Mouse (Mus musculus): ENCODE measurements around the gene Med12l. TPM values are rescaled to one million over a fixed set of nuclear protein-coding genes. Genes with fewer than 3 reads are reported as not detected.

Gene Med12l
- total and polyA plus RNA-seq, 3 experiments, result 0.93 to 2.0 (median 1.5) TPM

DNA sequence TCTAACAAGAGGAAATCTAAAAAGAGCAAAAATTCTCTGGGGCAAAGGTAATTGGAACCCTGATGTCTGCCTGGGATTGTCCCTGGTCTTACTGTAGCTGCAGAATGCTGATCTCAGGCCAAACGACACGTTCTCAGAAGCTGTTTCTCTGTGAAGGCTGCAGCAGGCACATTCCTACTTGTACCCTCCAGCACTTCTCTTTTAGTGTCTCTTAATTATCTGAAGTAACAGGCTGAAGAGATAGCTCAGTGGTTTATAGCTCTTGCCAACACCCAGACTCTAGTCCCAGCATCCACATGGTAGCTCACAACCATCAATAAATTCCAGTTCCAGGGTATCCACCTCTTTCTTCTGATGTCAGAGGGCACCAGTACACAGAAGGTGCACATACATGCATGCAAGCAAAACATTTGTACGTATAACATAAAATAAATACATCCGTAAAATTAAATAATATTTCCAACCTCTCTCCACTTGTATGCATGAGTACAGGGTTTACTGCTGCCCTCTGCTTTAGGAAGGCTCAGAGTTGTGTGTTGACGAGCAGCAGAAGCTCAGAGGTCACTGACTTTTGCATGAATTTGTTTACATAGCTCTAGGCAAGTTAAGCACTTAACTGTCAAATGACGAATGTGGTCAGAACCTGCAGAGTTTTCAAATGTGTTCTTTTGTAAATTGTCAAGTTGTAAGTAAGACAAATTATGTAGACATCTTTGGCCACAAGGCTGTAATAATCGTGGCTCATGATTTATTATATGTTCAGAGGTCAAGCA lies 120.3 kb downstream of the Med12l start:
- Histone ChIP-seq H3K79me2 (replicated peaks; ENCODE audit: control insufficient read depth, extremely low read depth, insufficient read depth, poor library complexity, severe bottlenecking) (no peaks in the 10 kb centered on the region), H3K4me2 (ENCODE audit: insufficient read depth, low read depth, poor library complexity, severe bottlenecking) (no peak overlapping the region), H3K27ac (ENCODE audit: insufficient read depth, low read depth) (no peak overlapping the region), H3K4me3 (replicated peaks in 1 of 3; ENCODE audit: low read depth in 2 of 3, low read length in 2 of 3, poor library complexity in 1 of 3) (no peak overlapping the region), H3K36me3 (replicated peaks in 1 of 2; ENCODE audit: control insufficient read depth in 1 of 2, insufficient read depth in 1 of 2, low read length in 1 of 2) (peaks cover 0 to 8% of the 10 kb centered on the region in 2 experiments), H3K4me1 (ENCODE audit: control insufficient read depth in 1 of 2, insufficient read depth in 2 of 2) (peaks cover 4 to 32% of the 10 kb centered on the region in 2 experiments; a peak in 3 of 4 replicates), H3K9me3 (replicated peaks; ENCODE audit: low read length) (no peaks in the 10 kb centered on the region), H3K27me3 (replicated peaks) (no peaks in the 10 kb centered on the region), H3K9ac (ENCODE audit: insufficient read depth, low read depth) (no peak overlapping the region)
- DNase-seq (ENCODE audit: extremely low read depth), result no peak
- TF ChIP-seq USF1 (IDR thresholded peaks at IDR 0.05; ENCODE audit: low read depth, low read length) (no peak), MAFK (IDR thresholded peaks at IDR 0.05; ENCODE audit: insufficient replicate concordance, low read length) (no peak)
- in situ Hi-C loops (cut with MboI; ENCODE audit: low pct_ligation_motif_present, low pct_unique_long_range_greater_than_20kb, low sequenced_read_pairs), result no loop called here
- dilution Hi-C loops (cut with MboI; ENCODE audit: extremely low pct_ligation_motif_present, extremely low pct_unique_long_range_greater_than_20kb, low sequenced_read_pairs), result no loop called here

DNA sequence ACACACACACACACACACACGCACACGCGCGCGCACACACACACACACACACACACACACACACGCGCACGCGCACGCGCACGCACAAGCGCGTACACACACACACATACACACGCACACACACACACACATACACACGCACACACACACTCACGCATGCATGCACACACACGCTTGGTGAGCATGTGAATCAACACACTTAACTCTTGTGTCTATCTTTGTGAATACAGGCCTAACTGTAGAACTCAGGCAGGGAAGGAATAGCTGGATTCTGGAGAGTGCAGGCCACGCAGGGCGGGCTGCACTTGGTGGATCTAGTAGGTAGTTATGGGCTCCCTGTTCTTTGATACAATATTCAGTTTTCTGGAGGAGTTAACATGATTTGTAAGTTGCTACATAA lies 123.1 kb downstream of the Med12l start:
- in situ Hi-C loops (cut with MboI; ENCODE audit: low pct_ligation_motif_present, low pct_unique_long_range_greater_than_20kb, low sequenced_read_pairs) (no loop called here), dilution Hi-C loops (cut with MboI; ENCODE audit: extremely low pct_ligation_motif_present, extremely low pct_unique_long_range_greater_than_20kb, low sequenced_read_pairs) (no loop called here)
- TF ChIP-seq ZNF384 (IDR thresholded peaks at IDR 0.05; ENCODE audit: low read depth, low read length) (no peak), ZC3H11A (IDR thresholded peaks at IDR 0.05; ENCODE audit: low read depth, low read length) (no peak), MEF2A (IDR thresholded peaks at IDR 0.05; ENCODE audit: borderline replicate concordance, low read depth, low read length) (no peak), ETS1 (conservative IDR thresholded peaks at IDR 0.05; ENCODE audit: low read depth, low read length) (no peak), MAX (IDR thresholded peaks at IDR 0.05; ENCODE audit: low read length) (no peak), RCOR1 (conservative IDR thresholded peaks at IDR 0.05; ENCODE audit: low read depth, low read length) (no peak), SMC3 (IDR thresholded peaks at IDR 0.05; ENCODE audit: low read depth, low read length) (no peak), ZMIZ1 (IDR thresholded peaks at IDR 0.05; ENCODE audit: low read depth, low read length) (no peak), USF1 (IDR thresholded peaks at IDR 0.05; ENCODE audit: low read depth, low read length) (no peak), USF2 (conservative IDR thresholded peaks at IDR 0.05; ENCODE audit: low read depth, low read length) (no peak), IRF4 (IDR thresholded peaks at IDR 0.05; ENCODE audit: low read depth, low read length) (no peak), GABPA (IDR thresholded peaks at IDR 0.05; ENCODE audit: insufficient replicate concordance, low read depth, low read length) (no peak), HCFC1 (IDR thresholded peaks at IDR 0.05; ENCODE audit: low read depth, low read length) (no peak), MAFK (IDR thresholded peaks at IDR 0.05; ENCODE audit: insufficient replicate concordance, low read length) (no peak), ZKSCAN1 (IDR thresholded peaks at IDR 0.05; ENCODE audit: borderline replicate concordance, low read depth, low read length) (no peak), E2F4 (IDR thresholded peaks at IDR 0.05; ENCODE audit: insufficient replicate concordance, low read depth, low read length) (no peak)
- Histone ChIP-seq H3K9ac (ENCODE audit: insufficient read depth, low read depth) (no peak overlapping the region), H3K36me3 (replicated peaks in 1 of 2; ENCODE audit: control insufficient read depth in 1 of 2, insufficient read depth in 1 of 2, low read length in 1 of 2) (peaks cover 0 to 8% of the 10 kb centered on the region in 2 experiments), H3K4me2 (ENCODE audit: insufficient read depth, low read depth, poor library complexity, severe bottlenecking) (no peak overlapping the region), H3K79me2 (replicated peaks; ENCODE audit: control insufficient read depth, extremely low read depth, insufficient read depth, poor library complexity, severe bottlenecking) (no peaks in the 10 kb centered on the region), H3K27me3 (replicated peaks) (no peaks in the 10 kb centered on the region), H3K9me3 (replicated peaks; ENCODE audit: low read length) (no peaks in the 10 kb centered on the region), H3K4me3 (replicated peaks in 1 of 3; ENCODE audit: low read depth in 2 of 3, low read length in 2 of 3, poor library complexity in 1 of 3) (no peak overlapping the region), H3K27ac (ENCODE audit: insufficient read depth, low read depth) (no peak overlapping the region), H3K4me1 (ENCODE audit: control insufficient read depth in 1 of 2, insufficient read depth in 2 of 2) (peaks cover 8 to 39% of the 10 kb centered on the region in 2 experiments)
- no peak for DNase-seq (ENCODE audit: extremely low read depth)
